Mouse (Mus musculus) thymus, adult 2 months (tissue): ENCODE data around the gene Siva1. TPM values are rescaled to one million over a fixed set of nuclear protein-coding genes. Genes with fewer than 3 reads are reported as not detected.

ENCODE experiments used
- DNase-seq: peaks from one replicate; pipeline ENCODE4 v3.0.0; 2021
- H3K27ac ChIP-seq: fragments of 200-500 bp; 2 replicates; pipeline ENCODE4 v1.5.1; 2012; ENCODE audit warnings: low read length, control low read depth; ENCODE audit not compliant: control insufficient read depth, insufficient read depth
- H3K27me3 ChIP-seq: fragments of 200-500 bp; 2 replicates; pipeline ENCODE4 v1.6.1; 2012; ENCODE audit warnings: mild to moderate bottlenecking, low read length, moderate library complexity, mixed read lengths; ENCODE audit not compliant: control insufficient read depth, insufficient read depth
- H3K36me3 ChIP-seq: fragments of 200-500 bp; 2 replicates; pipeline ENCODE4 v1.6.1; 2012; ENCODE audit warnings: mild to moderate bottlenecking, low read length, moderate library complexity; ENCODE audit not compliant: control insufficient read depth, insufficient read depth
- H3K4me1 ChIP-seq: fragments of 200-500 bp; replicated peaks from 2 replicates; pipeline ENCODE4 v1.6.1; 2012; ENCODE audit warnings: low read length; ENCODE audit not compliant: control insufficient read depth, insufficient read depth
- H3K4me3 ChIP-seq: fragments of 200-500 bp; 2 replicates; pipeline ENCODE4 v1.5.1; 2012; ENCODE audit warnings: mild to moderate bottlenecking, low read length, control low read depth, moderate library complexity; ENCODE audit not compliant: control insufficient read depth, insufficient read depth
- CTCF ChIP-seq: fragments of 200-500 bp; IDR thresholded peaks from 2 replicates; pipeline ENCODE4 v1.5.1; 2012; ENCODE audit warnings: mild to moderate bottlenecking, control low read depth, low read length, moderate library complexity, borderline replicate concordance; ENCODE audit not compliant: control insufficient read depth, poor library complexity, insufficient read depth; ENCODE audit errors: extremely low read depth
- POLR2A ChIP-seq: fragments of 200-500 bp; IDR thresholded peaks from 2 replicates; pipeline ENCODE4 v1.6.1; 2012; ENCODE audit warnings: mild to moderate bottlenecking, low read length, control low read depth, moderate library complexity; ENCODE audit not compliant: control insufficient read depth, poor library complexity, insufficient read depth; ENCODE audit errors: extremely low read depth
- WGBS: fragments of 180-500 bp; shearing (Covaris S2); methylation state at CpG from one replicate; pipeline ENCODE4 v1.1.7; 2018; 5-methylcytosine and 5-hydroxymethylcytosine counted together
- polyA plus RNA-seq: library from polyadenylated mRNA; depleted of rRNA; stranded (reverse); fragments of >200 nt; gene quantifications from 2 replicates; pipeline ENCODE4 v1.2.3, GENCODE M21; 2012

Siva1 gene
- polyA plus RNA-seq, 1 experiment, result 131 TPM

- WGBS, result 22% methylated on average over 18 of the region's 18 CpGs
- peak overlapping the region; percentile 16 for H3K4me3 ChIP-seq
- DNase-seq, result peak; percentile 88
- H3K36me3 ChIP-seq, result peaks cover 4% of the 10 kb centered on the region
- H3K27me3 ChIP-seq, result peaks cover 4% of the 10 kb centered on the region; the same call in 1 of the 2 replicates
- TF ChIP-seq CTCF (peak; percentile 73; the same call in 1 of the 2 replicates), POLR2A (no peak)
- peak overlapping the region; percentile 26; the same call in 1 of the 2 replicates for H3K27ac ChIP-seq
- peaks cover 48% of the 10 kb centered on the region for H3K4me1 ChIP-seq
Measured at GRCm38 (mm10) chr12:112675245-112676035, 31.0 kb downstream of the Siva1 start.

GRCm38 (mm10) chr12:112677076-112677475, 32.6 kb downstream of the Siva1 start:
- Histone ChIP-seq H3K4me3 (no peak overlapping the region), H3K27ac (no peak overlapping the region), H3K27me3 (peaks cover 4% of the 10 kb centered on the region; the same call in 1 of the 2 replicates), H3K36me3 (no peaks in the 10 kb centered on the region), H3K4me1 (peaks cover 44% of the 10 kb centered on the region)
- TF ChIP-seq POLR2A, result no peak
- no peak for TF ChIP-seq CTCF
- WGBS, result 49% methylated on average over 5 of the region's 5 CpGs
- no peak for DNase-seq

GRCm38 (mm10) chr12:112677943-112678554, 33.6 kb downstream of the Siva1 start:
- DNase-seq, result no peak
- Histone ChIP-seq H3K27ac (no peak overlapping the region), H3K4me3 (peak overlapping the region; percentile 93), H3K36me3 (no peaks in the 10 kb centered on the region), H3K27me3 (peaks cover 4% of the 10 kb centered on the region; the same call in 1 of the 2 replicates), H3K4me1 (peaks cover 34% of the 10 kb centered on the region)
- TF ChIP-seq CTCF (no peak), POLR2A (no peak)
- WGBS, result 48% methylated on average over 19 of the region's 19 CpGs

GRCm38 (mm10) chr12:112678555-112679026, 34.1 kb downstream of the Siva1 start, which contains the start of gene Zbtb42:
Gene Zbtb42 (plus strand): TSS chr12:112678828.
- TF ChIP-seq POLR2A (no peak; the same call in 1 of the 2 replicates), CTCF (peak; percentile 24; the same call in 1 of the 2 replicates)
- DNase-seq, result peak; percentile 41
- no peak within 1 kb of the TSS for H3K27ac ChIP-seq
- peaks cover 4% of the 10 kb centered on the region; the same call in 1 of the 2 replicates for H3K27me3 ChIP-seq
- 3% methylated on average over 60 of the region's 60 CpGs for WGBS
- H3K4me3 ChIP-seq, result peak within 1 kb of the TSS; percentile 93
- H3K36me3 ChIP-seq, result no peaks in the 10 kb centered on the region
- peaks cover 29% of the 10 kb centered on the region for H3K4me1 ChIP-seq

- Histone ChIP-seq H3K27me3 (peaks cover 4% of the 10 kb centered on the region; the same call in 1 of the 2 replicates), H3K27ac (no peak overlapping the region), H3K36me3 (no peaks in the 10 kb centered on the region), H3K4me3 (peak overlapping the region; percentile 93), H3K4me1 (peaks cover 27% of the 10 kb centered on the region)
- WGBS, result 10% methylated on average over 77 of the region's 87 CpGs
- no peak for TF ChIP-seq POLR2A
- no peak for TF ChIP-seq CTCF
- peak; percentile 50 for DNase-seq
Measured at GRCm38 (mm10) chr12:112679027-112679996, 34.8 kb downstream of the Siva1 start.
